Mouse (Mus musculus): ENCODE measurements at regions not wholly inside any gene's neighbourhood (a gene's known extent, or its start where the extent isn't known, plus 50 kb on each side); places are given as distances from the start of the nearest gene placed in this dataset.

- no peak for TF ChIP-seq CTCF (IDR thresholded peaks at IDR 0.05)
- no peak for TF ChIP-seq EP300 (IDR thresholded peaks at IDR 0.05)
Observed at GRCm38 (mm10) chr6:117272227-117272955, 104.1 kb downstream of the Cxcl12 start.

Measured in lung, postnatal 0 days (tissue).